Mouse (Mus musculus): ENCODE measurements around the gene Trafd1. TPM values are rescaled to one million over a fixed set of nuclear protein-coding genes. Genes with fewer than 3 reads are reported as not detected.
"Not testable (repeated sequence)": the region's sequence is repeated elsewhere in the genome, so short reads cannot be mapped to it uniquely, and the experiment has no call there.

Trafd1 gene
- polyA plus RNA-seq, 1 experiment from 2014 or later, result 55.6 TPM

GRCm38 (mm10) chr5:121340965-121341473 is 44.4 kb downstream of the Trafd1 start:
- H3K4me1 ChIP-seq, result peaks cover 8% of the 10 kb centered on the region
- WGBS, result 13% methylated on average over 7 of the region's 7 CpGs
- ATAC-seq (replicated peaks; ENCODE audit: low FRiP score), result peak; percentile 62; the same call in 1 of the 2 replicates
- no peak overlapping the region for H3K4me3 ChIP-seq (replicated peaks)
- no peak overlapping the region for H3K4me2 ChIP-seq
- H3K9ac ChIP-seq, result no peak overlapping the region
- no peak overlapping the region for H3K27ac ChIP-seq
- H3K27me3 ChIP-seq, result no peaks in the 10 kb centered on the region
- peaks cover 86% of the 10 kb centered on the region for H3K36me3 ChIP-seq
- H3K9me3 ChIP-seq (replicated peaks), result no peaks in the 10 kb centered on the region

- WGBS, result 75% methylated on average over 7 of the region's 7 CpGs
- Histone ChIP-seq H3K36me3 (peaks cover 85% of the 10 kb centered on the region), H3K9ac (no peak overlapping the region), H3K9me3 (replicated peaks) (no peaks in the 10 kb centered on the region), H3K27me3 (no peaks in the 10 kb centered on the region), H3K4me1 (peaks cover 8% of the 10 kb centered on the region), H3K27ac (no peak overlapping the region), H3K4me3 (replicated peaks) (no peak overlapping the region), H3K4me2 (no peak overlapping the region)
- no peak for ATAC-seq (replicated peaks; ENCODE audit: low FRiP score)
Measured at GRCm38 (mm10) chr5:121339507-121340230, 45.8 kb downstream of the Trafd1 start.

DNA sequence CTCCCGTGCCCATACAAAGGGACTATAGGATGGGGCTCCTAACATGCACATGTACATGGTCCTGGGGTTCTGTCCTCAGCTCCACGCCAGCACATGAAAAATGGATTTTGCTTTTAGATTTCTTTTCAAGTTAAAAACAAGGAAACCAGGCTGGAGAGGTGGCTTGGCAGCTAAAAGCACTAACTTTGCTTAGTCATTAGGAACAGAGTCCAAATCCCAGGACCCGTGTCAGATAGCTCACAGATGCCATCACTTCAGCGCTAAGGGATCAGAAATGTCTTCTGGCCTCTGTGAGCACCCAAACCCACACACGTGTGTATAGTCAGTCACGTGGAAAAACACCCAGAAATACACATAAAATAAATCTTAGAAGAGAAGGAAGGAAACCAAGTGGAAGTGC is 48.7 kb downstream of the Trafd1 start:
- Histone ChIP-seq H3K27me3 (no peaks in the 10 kb centered on the region), H3K9ac (no peak overlapping the region), H3K4me3 (replicated peaks) (no peak overlapping the region), H3K9me3 (replicated peaks) (no peaks in the 10 kb centered on the region), H3K27ac (no peak overlapping the region), H3K4me2 (no peak overlapping the region), H3K4me1 (peaks cover 8% of the 10 kb centered on the region), H3K36me3 (peaks cover 85% of the 10 kb centered on the region)
- WGBS, result 89% methylated on average over 6 of the region's 6 CpGs
- ATAC-seq (replicated peaks; ENCODE audit: low FRiP score), result no peak

DNA sequence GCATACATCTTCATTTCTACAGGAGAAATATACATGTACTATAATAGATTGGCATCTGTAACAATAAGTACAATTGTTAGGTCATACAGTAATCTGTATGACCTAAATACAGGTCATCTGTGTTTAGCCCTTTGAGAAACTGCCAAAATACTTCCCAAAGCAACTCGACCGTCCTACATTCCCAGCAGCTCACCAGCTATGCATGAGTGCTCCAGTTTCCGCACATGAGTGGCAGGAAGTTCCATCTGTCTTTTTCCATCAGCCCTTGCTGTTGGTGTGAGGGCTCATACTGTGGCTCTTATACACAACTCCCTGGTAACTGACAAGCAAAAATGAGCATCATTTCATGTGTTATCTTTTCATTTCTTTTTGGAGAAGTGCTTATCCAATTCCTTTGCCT is 49.4 kb downstream of the Trafd1 start:
- 51% methylated on average over 3 of the region's 3 CpGs for WGBS
- H3K36me3 ChIP-seq, result peaks cover 91% of the 10 kb centered on the region

GRCm38 (mm10) chr5:121335426-121335825 is 50.0 kb downstream of the Trafd1 start:
- peaks cover 92% of the 10 kb centered on the region for H3K36me3 ChIP-seq
- ATAC-seq (replicated peaks; ENCODE audit: low FRiP score), result no peak
- WGBS, result 84% methylated on average over 4 of the region's 4 CpGs

More for the DNA sequence above, 49.4 kb downstream of the Trafd1 start:
- H3K4me2 ChIP-seq, result no peak overlapping the region
- H3K9me3 ChIP-seq (replicated peaks), result no peaks in the 10 kb centered on the region
- no peak overlapping the region for H3K9ac ChIP-seq
- H3K27me3 ChIP-seq, result no peaks in the 10 kb centered on the region
- peaks cover 4% of the 10 kb centered on the region for H3K4me1 ChIP-seq
- no peak for ATAC-seq (replicated peaks; ENCODE audit: low FRiP score)
- no peak overlapping the region for H3K4me3 ChIP-seq (replicated peaks)
- H3K27ac ChIP-seq, result no peak overlapping the region

GRCm38 (mm10) chr5:121334454-121334853 is 51.0 kb downstream of the Trafd1 start:
- 64% methylated on average over 5 of the region's 5 CpGs for WGBS
- Histone ChIP-seq H3K4me3 (replicated peaks) (no peak overlapping the region), H3K36me3 (peaks cover 89% of the 10 kb centered on the region), H3K4me1 (no peaks in the 10 kb centered on the region), H3K9me3 (replicated peaks) (no peaks in the 10 kb centered on the region), H3K4me2 (no peak overlapping the region), H3K27me3 (no peaks in the 10 kb centered on the region), H3K27ac (no peak overlapping the region), H3K9ac (no peak overlapping the region)
- no peak for ATAC-seq (replicated peaks; ENCODE audit: low FRiP score)

More at GRCm38 (mm10) chr5:121335426-121335825, 50.0 kb downstream of the Trafd1 start:
- Histone ChIP-seq H3K4me1 (no peaks in the 10 kb centered on the region), H3K27ac (no peak overlapping the region), H3K9ac (no peak overlapping the region), H3K4me3 (replicated peaks) (no peak overlapping the region), H3K9me3 (replicated peaks) (no peaks in the 10 kb centered on the region), H3K4me2 (no peak overlapping the region), H3K27me3 (no peaks in the 10 kb centered on the region)

- Histone ChIP-seq H3K36me3 (peaks cover 89% of the 10 kb centered on the region), H3K9me3 (replicated peaks) (no peaks in the 10 kb centered on the region), H3K4me1 (no peaks in the 10 kb centered on the region), H3K27ac (no peak overlapping the region), H3K9ac (no peak overlapping the region), H3K4me2 (no peak overlapping the region), H3K4me3 (replicated peaks) (no peak overlapping the region), H3K27me3 (no peaks in the 10 kb centered on the region)
- 93% methylated on average over 9 of the region's 9 CpGs for WGBS
- no peak for ATAC-seq (replicated peaks; ENCODE audit: low FRiP score)
Measured at GRCm38 (mm10) chr5:121333976-121334375, 51.5 kb downstream of the Trafd1 start.

DNA sequence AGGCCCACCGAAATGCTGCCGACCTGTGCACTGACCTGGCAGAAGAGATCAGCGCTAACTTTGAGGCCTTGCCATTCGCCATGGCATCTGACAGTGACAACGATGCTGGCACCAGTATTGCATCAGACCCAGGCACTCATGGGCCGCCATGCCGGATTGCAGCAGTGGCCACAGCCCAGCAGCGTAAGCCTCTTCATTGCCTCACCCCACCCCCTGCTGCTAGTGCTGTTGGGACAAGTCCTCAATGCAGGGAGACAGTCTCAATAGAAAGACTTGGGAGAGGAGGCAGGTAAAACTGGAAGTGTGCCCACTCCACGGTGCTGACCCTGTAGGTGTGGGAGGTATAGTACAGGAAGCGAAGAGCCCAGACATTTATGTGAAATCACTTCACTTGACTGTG is 53.7 kb downstream of the Trafd1 start:
- WGBS, result 96% methylated on average over 10 of the region's 10 CpGs
- H3K4me2 ChIP-seq, result no peak overlapping the region
- no peak overlapping the region for H3K4me3 ChIP-seq (replicated peaks)
- H3K9ac ChIP-seq, result no peak overlapping the region
- peaks cover 85% of the 10 kb centered on the region for H3K36me3 ChIP-seq
- no peak for ATAC-seq (replicated peaks; ENCODE audit: low FRiP score)
- no peaks in the 10 kb centered on the region for H3K9me3 ChIP-seq (replicated peaks)
- no peaks in the 10 kb centered on the region for H3K4me1 ChIP-seq
- no peaks in the 10 kb centered on the region for H3K27me3 ChIP-seq
- no peak overlapping the region for H3K27ac ChIP-seq

GRCm38 (mm10) chr5:121330154-121330816 is 55.1 kb downstream of the Trafd1 start:
- not testable (repeated sequence) for H3K4me1 ChIP-seq; H3K9ac ChIP-seq; H3K9me3 ChIP-seq (replicated peaks); H3K27me3 ChIP-seq
- Histone ChIP-seq H3K4me3 (replicated peaks) (peak overlapping the region; percentile 31), H3K27ac (peak overlapping the region; percentile 59), H3K36me3 (peaks cover 89% of the 10 kb centered on the region), H3K4me2 (peak overlapping the region; percentile 36)
- ATAC-seq (replicated peaks; ENCODE audit: low FRiP score), result peak; percentile 43; the same call in 1 of the 2 replicates
- 67% methylated on average over 12 of the region's 19 CpGs for WGBS

- peak overlapping the region; percentile 43 for H3K4me2 ChIP-seq
- H3K36me3 ChIP-seq, result peaks cover 88% of the 10 kb centered on the region
- no peak for ATAC-seq (replicated peaks; ENCODE audit: low FRiP score)
- 72% methylated on average over 11 of the region's 11 CpGs for WGBS
- H3K9me3 ChIP-seq (replicated peaks), result no peaks in the 10 kb centered on the region
- H3K27me3 ChIP-seq, result no peaks in the 10 kb centered on the region
- H3K4me3 ChIP-seq (replicated peaks), result peak overlapping the region; percentile 31
- peak overlapping the region; percentile 41; the same call in 1 of the 2 replicates for H3K27ac ChIP-seq
- H3K9ac ChIP-seq, result peak overlapping the region; percentile 24; the same call in 1 of the 2 replicates
- H3K4me1 ChIP-seq, result no peaks in the 10 kb centered on the region
Measured at GRCm38 (mm10) chr5:121329333-121330058, 55.9 kb downstream of the Trafd1 start.

- Histone ChIP-seq H3K27ac (no peak overlapping the region), H3K4me3 (replicated peaks) (no peak overlapping the region)
- no peak for ATAC-seq (replicated peaks; ENCODE audit: low FRiP score)
Measured at GRCm38 (mm10) chr5:121326079-121326805, 59.2 kb downstream of the Trafd1 start.

More at GRCm38 (mm10) chr5:121326079-121326805, 59.2 kb downstream of the Trafd1 start:
- WGBS, result 94% methylated on average over 14 of the region's 14 CpGs
- Histone ChIP-seq H3K9me3 (replicated peaks) (no peaks in the 10 kb centered on the region), H3K36me3 (peaks cover 88% of the 10 kb centered on the region), H3K27me3 (no peaks in the 10 kb centered on the region), H3K4me1 (no peaks in the 10 kb centered on the region), H3K9ac (no peak overlapping the region), H3K4me2 (no peak overlapping the region)

All from kidney, embryonic 15.5 days (tissue).